Mouse (Mus musculus): ENCODE measurements at regions not wholly inside any gene's neighbourhood (a gene's known extent, or its start where the extent isn't known, plus 50 kb on each side); places are given as distances from the start of the nearest gene placed in this dataset.

DNA sequence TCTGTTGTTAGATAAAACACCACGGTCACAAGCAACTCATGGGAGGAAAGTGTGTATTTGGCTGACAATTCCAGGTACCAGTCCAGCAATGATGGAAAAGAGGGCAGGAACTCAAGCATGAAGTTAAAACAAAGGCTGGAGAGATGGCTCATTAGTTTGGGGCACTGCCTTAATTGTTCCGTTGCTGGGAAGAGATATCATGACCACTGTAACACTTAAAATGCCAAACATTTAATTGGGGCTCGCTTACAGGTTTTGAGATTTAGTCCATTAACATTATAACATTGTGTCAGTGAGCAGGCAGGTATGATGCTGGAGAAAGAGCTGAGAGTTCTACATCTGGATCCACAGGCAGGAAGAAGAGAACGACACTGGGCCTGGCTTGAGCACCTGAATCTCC, 782.0 kb upstream of the Celf2 start:
- DNase-seq: no peak

DNA sequence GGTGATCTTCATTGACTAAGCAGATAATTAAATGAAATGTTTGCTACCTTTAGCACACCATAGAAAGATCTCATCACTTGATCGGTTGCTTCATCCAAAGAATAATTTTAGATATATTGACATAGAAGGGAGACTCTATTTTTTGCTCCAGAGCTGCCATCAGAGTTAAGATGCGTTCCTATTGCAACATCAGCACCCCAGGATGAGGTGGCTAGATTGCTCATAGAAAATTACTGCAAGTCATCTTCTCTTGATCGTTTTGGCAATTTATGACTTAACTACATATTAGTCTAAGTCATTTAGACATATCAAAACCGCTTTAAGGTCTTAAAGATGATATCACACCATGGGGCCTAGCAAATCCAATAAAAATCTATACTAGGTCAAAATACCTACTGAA, 778.0 kb upstream of the Celf2 start:
- no peak for DNase-seq

DNA sequence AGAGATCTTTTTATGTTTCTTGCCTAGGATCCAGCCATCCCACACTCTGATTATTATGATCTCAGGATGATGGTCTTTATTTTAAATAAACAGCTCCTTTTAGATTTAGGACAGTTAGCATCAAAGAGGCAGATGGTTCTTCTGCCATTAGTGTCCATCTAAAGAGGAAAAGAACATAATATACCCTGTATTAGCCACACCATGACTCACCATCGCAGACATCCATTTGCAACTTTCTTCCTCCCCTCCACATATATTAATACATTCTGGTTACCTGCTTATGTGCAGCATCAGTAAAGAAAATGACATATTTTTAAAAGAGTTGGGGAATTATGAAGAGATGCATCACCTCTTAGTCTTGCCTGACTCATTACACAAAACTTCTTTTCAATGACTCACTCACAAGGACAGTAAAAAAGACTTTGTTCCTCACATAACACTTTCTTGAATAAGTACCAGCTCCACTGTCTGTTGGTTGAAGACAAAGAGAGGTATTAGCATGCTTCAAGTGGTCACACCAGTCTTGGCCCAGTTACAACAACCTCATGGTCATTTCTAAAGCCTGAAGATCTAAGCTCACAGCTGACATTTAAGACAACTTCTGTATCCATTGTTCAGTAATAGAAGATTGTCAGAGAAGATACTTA, 766.9 kb upstream of the Celf2 start:
- DNase-seq: no peak

Measured in heart, adult 18-20 months (tissue).